12 mouse cellular contexts compared by ENCODE assay signal in the genomic region with DNA sequence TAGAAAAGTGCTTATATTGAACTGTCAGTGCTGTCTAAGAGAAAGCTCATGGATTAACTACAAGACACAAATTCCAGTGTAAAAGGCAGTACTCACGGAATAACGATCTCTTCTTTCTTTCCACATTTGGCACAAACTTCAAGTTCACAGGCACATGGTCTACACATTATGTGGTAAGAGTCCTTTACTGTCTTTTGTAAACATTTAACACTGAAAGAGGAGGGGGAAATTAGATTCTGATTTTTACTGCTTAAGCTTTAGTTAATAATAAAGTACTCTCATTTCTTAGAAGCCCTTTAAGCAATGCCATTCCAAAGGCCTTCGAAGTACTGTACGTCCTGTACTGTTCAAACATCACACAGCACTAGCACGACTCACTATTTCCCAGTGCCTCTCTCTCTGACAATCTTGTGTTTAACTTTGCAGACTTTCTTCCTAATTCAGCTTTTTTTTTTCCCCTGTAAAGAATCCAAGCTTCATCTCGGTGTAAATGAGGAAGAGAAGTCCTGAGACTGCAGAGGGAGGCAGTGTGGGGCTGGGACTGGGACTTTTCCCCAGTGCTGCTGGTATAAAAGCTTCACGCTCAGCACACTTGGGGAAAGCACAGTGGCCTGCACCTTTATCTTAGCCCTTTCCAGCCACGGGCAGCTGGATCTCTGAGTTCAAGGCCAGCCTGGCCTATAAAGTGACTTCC. TPM values are rescaled to one million over a fixed set of nuclear protein-coding genes. Genes with fewer than 3 reads are reported as not detected.
DNase-seq lines count a peak whose midpoint lies in the region.
"Had no signal": no experiment of that assay in that cellular context is flagged by ENCODE, and none has a peak within 500 bp of the region (broad histone marks: within the 10 kb centered on the region; RNA-seq: fewer than 3 reads in every experiment).

No protein-coding gene starts in this region.

- peak; percentile 23 for DNase-seq in kidney, postnatal 14 days
- DNase-seq in kidney, adult 8-10 months, result no peak
- peak; percentile 18 for DNase-seq in NIH3T3 (ENCODE audit: low read depth)
- peak; percentile 26 for DNase-seq in brain, adult 2 months (ENCODE audit: low read depth, low spot score)
- DNase-seq in lung, postnatal 25 days (ENCODE audit: low spot score), result peak; percentile 54
- DNase-seq in layer of hippocampus, postnatal 10 days (ENCODE audit: low spot score in 2 of 2), result no peak
- DNase-seq in urinary bladder, postnatal 36 days (ENCODE audit: low spot score in 2 of 2), result no peak
- DNase-seq: cerebellum, adult 18-20 months; gastrocnemius, adult 2 months; layer of hippocampus, adult 9-11 months; left cerebral cortex, postnatal 4 days; right cerebral cortex, postnatal 4 days had no signal

RNA-seq across cellular contexts. Expression of a gene that starts 54.0 kb away (rescaled TPM):
- total RNA-seq in layer of hippocampus, postnatal 10 days (2021), result 10 to 100 TPM; 24.2 to 26.0 TPM

RNA-seq across cellular contexts. Expression of a gene that starts 54.2 kb away (rescaled TPM):
- total RNA-seq in layer of hippocampus, postnatal 10 days (2021), result 10 to 100 TPM; 60.7 to 62.3 TPM

Comparison
In these comparisons a context has a peak if more than half of its experiments do, and no peak if none do; other contexts are left out.
1. DNase-seq: peak in kidney, postnatal 14 days (single experiment), NIH3T3 (single experiment), brain, adult 2 months (single experiment) and lung, postnatal 25 days (single experiment); none in kidney, adult 8-10 months (0 of 2), layer of hippocampus, postnatal 10 days (0 of 2) and urinary bladder, postnatal 36 days (0 of 2).